Mouse (Mus musculus) lung, postnatal 4 days (tissue): ENCODE measurements at regions not wholly inside any gene's neighbourhood (a gene's known extent, or its start where the extent isn't known, plus 50 kb on each side); places are given as distances from the start of the nearest gene placed in this dataset.

Source experiments
- DNase-seq, 2 experiments: peaks; one replicate each; pipeline ENCODE4 v3.0.0; 2021

GRCm38 (mm10) chr12:25215266-25215665 is 118.3 kb upstream of the Id2 start:
- peak; percentile 69 to 80 for DNase-seq

DNA sequence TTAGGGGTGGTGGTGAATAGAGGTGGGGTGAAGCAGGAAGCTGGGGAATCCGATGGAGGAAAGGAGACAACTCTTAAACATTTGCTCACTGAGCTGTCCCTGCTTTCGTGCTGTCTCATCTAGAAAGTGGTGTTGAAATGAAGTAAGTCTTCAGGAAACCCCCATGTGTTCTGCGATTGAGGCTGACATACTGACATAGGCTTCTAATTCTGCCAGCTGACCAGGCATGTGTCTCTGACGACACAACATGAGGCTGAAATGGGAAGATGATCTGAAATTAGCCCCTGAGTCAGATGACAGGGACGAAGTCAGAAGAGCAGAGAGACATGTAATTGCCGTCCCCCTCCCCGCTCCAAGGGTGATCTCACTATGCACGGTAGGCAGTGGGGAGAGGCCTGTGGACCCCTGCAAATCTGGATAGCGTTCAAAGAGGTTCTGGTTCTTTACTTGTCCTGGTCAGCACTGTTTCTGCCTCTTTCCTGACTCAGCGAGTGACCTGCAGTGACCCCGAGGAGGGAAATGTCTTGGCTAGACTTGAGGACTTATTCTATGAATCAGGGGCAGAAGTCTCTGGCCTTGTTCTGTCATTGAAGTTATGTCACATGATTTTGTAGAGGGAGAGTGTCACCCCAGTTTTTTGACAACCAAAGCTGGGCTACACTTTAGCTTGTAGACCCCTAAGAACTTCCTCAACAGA is 117.0 kb upstream of the Id2 start:
- DNase-seq: no peak

DNA sequence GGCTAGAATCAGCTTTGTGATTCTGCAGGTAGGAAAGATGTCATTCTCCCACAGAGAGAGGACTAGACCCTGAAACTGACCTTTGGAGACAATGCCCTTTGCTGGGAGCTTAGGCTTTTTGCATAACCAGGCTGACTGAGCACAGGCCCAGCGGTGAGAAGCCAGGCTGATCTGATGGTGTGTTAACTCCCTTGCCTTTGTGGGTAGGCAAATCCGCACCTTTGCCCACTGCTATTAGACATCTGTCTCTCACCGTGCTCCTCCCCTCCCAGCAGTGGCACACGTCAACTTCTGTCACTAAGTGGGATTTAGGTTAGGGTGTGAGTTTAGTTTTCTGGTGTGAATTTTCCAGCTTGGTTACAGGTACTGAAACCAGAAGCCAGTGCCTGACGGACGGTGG is 114.4 kb upstream of the Id2 start:
- DNase-seq: no peak

DNA sequence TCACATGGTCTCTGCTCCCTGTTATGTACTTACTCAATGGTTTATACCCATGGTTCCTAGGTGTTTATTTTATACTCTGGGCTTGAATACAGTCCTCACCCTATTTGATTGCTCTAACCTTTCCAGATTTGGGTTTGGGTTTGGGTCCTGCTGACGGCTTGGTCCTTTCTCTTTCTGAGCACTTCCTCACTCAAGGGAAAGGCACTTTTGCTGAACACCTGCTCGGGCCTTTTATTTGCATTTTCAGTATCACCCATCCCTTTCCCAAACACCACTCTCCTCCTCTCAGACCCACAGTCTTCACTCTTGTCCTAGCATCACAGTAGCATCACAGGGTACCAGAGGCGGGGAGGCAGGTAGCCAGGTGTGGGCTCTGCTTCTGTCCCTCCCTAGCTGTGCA is 113.7 kb upstream of the Id2 start:
- DNase-seq: no peak

GRCm38 (mm10) chr12:25209333-25209728 is 112.4 kb upstream of the Id2 start:
- DNase-seq: peak; percentile 78 to 92

DNA sequence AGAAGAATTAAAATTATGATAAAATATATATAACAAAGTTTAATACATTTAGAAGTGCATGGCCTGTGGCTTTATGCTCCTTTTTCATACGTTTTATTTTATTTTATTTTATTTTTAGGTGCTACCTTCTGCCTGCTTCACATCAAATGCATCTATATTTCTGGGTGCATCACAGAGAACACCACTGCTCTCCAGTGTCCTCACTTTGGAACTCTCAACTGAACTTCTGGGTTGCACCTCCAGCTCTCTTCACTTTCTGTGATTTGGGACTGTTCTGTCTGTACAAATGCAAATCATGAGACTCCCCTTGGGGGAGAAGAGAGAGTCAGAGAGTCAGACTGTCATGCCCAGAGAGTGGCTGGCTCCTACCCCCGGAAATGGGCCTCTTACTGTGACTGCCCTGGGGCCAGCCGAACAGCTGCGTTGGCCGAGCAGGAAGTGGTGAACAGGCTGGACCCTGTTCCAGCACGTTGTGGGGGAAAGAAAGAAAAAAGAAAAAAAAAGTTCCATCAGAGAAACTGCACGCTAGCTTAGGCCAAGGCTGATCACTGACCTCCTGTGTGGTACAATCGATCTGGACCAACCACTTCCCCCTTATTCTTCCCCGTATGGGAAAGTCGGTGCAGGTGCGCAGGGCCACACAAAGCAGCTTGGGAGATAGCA is 111.9 kb upstream of the Id2 start:
- DNase-seq: peak; percentile 63 to 73

DNA sequence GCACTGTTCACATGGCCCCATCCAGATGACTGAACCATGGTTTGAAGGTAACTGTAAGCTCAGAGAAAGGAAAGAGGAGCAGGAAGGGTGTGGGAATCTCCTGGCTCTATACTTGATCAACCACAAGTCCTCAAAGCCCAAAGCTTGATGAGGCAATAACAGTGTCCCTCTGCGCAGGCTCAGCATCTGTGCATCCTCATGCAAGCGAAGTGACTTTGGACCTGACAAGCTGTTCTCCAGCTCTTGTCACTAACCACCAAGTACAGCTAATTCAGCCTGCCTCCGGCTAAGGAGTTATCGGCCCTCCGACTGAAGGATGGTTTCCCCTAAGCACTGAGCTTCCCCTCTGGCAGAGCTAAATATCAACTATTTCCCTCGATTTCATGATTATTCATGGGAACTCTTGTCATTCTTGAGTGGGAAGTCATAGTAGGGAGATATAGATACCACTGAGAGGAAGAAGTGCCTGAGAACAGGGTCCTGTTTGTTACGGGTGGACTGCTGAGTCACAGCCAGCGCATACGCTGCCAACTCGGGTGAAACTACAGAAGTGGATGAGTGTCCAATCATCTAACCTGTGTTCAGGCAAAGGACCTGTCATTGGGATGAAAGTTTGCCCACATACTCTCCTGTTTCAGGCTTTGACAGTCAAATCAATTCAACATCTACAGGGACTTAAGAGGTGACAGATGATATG is 106.6 kb upstream of the Id2 start:
- DNase-seq: no peak

DNA sequence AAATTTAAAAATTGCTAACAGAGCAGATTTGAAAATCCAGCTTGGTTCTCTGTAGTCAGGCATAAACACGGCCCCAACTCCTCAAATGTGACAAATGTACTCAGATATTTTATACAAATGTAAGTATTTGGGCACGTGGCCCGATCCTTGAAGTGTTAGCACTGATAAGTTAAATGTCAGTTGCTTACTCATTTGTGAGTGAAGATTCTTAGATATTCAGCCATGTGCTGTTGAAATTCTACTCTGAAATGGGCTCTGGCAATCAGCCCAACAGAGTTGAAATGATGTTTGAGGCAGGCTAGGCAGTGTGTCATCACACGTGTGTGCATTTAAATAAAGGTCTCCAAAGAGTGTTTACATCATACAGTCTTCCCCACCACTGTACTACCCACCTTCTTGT is 103.2 kb upstream of the Id2 start:
- DNase-seq: no peak

- peak in 1 of 2 experiments; percentile 43 for DNase-seq
Observed at GRCm38 (mm10) chr12:25197757-25198156, 100.8 kb upstream of the Id2 start.

DNA sequence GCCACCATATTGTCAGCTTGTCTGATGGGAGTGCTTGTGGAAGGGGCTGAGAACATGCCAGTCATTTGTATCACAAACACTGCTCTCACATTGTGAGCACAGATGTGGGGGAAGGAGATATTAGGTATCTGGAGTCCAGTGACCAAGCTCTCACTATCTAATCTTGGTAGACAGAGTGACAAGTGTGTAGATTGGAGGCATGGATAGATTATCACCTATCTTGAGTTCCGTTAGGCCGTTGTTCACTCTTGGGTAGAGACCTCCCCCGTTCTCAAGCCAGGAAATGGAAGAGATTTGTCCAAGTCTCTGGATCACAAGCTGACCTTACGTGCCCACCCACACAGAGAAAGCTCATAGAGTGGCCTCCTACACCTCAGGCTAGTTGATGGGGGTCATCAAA is 99.1 kb upstream of the Id2 start:
- DNase-seq: no peak

- DNase-seq: no peak
Observed at GRCm38 (mm10) chr12:25192216-25192615, 95.3 kb upstream of the Id2 start.

GRCm38 (mm10) chr12:25190360-25190759 is 93.4 kb upstream of the Id2 start:
- DNase-seq: peak; percentile 47 to 49

DNA sequence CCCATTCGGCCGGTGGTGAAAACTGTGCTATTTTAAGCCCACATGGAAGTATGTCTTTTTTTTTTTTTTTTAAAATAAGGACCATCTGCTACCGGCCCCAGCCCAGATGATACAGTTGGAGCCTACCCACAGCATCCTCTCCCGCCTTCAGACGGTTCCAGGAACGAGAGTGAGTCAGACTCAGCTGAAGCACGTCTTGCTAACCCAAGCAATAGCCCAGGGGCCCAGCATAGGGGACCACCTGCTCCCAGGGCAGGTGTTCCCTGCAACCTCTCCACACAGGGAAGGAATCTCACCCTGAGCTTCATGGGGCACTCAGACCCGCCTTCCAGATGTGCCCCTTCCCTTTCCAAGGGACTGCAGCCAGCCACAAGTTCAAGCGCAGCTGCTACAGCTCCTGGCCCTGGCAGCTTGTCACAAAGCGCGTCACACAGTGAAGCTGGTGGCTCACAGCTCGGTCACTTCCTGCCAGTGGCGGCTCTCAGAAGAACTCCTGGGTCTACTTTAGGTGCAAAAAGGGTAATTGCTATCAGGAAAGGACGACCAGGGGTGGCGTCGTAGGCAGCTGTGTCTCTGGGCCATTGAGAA is 92.3 kb upstream of the Id2 start:
- peak; percentile 38 to 48 for DNase-seq

DNA sequence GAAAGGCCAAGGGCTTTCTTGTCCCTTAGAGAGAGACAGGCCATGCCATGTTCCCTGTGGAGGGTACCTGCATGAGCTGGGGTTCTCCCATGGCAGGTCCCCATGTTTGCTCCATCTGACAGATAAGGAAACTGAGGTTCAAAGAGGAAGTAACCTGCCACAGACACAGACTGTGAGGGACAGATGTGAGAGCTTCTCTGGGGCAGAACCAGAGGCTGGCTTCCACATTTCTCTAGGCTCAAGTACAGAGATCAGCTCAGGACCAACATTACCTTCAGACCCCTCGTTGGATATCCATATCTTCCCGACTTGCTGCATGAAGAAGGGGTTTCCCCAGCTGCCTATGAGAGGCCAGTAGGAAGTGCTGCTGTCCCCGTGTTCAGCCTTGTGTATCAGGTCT is 91.6 kb upstream of the Id2 start:
- no peak for DNase-seq

DNA sequence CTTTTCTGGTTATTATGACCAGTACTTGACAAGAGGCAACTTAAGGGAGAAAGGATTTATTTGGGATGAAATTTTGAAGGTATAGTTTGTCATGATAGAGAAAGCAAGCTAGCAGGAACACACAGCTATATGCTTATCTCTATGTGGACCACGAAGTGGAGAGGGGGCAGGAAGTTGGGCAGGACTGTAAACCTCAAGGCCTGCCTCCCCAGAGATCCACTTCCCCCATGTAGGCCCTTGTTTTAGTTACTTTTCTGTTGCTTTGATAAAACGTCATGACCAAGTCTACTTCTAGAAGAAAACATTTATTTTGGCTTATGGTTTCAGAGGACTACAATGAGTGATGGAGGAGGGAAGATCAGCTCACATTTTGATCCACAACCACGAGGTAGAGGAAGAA is 90.3 kb upstream of the Id2 start:
- DNase-seq: no peak

DNA sequence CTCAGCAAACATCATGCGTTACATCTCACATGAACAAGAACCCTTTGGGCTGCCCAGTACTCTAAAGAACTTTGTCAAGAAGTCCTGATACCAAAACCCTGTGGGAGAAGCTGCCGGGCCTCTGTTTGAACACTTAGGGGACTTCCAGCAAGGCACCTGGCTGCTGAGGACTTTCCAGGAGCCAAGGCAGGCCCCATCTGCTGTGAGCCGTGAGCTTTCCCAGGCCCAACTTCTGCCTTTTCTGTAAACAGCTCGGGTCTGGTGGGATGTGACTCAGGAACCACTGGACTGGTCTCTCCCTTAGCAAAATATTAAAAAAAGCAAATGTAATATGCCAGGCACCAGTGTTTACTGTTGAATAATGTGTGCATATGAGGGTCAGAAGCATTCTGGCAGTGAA is 85.7 kb upstream of the Id2 start:
- DNase-seq: no peak

DNA sequence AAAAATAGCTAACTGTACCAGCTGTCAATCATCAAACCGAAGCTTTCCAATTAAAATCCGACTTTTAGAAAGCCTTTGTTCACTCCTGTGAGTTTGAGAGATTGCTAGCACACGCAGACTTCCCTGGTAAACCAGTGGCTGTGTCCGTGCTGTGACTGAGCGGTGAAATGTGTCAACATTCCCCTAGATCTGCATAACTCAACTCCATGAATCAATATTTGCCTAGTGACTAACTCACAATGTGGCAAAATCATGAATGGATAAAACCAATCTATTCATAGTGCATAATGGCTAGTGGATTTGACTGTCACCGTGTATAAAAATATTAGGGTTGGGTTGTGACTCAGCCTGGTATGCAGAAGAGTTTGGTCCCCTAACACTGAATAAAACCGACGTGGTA is 84.4 kb upstream of the Id2 start:
- DNase-seq: no peak

GRCm38 (mm10) chr12:25180861-25181260 is 83.9 kb upstream of the Id2 start:
- no peak for DNase-seq

DNA sequence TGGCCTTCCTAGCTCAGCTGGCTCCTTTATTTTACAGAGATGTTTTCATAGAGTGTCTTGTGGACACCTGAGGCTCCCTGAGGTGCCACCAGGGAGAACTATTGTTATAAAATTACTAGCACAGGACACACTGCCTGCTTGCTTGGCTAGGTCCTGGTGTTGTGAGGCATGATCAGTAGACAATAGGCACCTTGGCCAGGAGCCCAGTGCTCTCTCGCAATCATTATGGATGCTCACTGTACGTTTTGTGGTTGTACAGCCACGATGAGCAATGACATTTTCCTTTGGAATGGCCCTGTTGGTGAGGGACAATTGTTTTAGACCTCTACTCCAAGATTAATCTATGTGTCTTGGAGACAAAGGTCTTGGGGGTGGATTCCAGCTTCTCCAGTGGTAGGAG is 83.3 kb upstream of the Id2 start:
- DNase-seq: no peak

DNA sequence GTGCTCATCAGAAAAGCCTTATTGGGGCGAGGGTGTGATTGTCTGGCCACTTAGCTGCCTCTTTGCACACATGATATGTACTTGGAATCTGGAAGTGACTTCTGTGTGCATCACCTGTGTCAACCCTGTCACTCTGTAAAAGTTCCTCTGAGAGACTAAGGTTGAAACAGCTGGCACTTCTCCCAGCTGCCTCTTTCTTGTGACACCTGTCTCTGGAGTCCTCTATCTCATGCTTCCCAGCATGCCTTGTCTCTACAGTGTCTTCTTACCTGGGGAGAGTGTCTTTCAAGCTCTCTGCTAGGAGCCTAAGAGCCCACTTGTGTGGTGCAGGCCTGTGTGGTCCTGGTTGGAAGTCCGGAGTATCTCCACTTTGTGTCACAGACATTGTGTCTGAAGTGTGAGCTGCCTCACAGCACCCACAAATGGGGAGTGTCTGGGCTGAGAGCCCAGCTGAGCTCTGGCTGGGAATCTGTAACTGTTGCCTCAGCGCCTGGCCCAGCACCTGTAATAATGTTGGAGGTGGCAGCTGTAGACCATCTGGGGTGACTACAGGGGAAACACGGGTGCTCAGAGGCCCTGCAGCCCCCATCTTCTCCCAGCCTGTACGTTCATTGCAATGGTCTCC is 81.7 kb upstream of the Id2 start:
- no peak for DNase-seq

- peak in 1 of 2 experiments; percentile 18 for DNase-seq
Observed at GRCm38 (mm10) chr12:25177827-25178226, 80.9 kb upstream of the Id2 start.

- DNase-seq: no peak
Observed at GRCm38 (mm10) chr12:25176565-25176964, 79.6 kb upstream of the Id2 start.

DNA sequence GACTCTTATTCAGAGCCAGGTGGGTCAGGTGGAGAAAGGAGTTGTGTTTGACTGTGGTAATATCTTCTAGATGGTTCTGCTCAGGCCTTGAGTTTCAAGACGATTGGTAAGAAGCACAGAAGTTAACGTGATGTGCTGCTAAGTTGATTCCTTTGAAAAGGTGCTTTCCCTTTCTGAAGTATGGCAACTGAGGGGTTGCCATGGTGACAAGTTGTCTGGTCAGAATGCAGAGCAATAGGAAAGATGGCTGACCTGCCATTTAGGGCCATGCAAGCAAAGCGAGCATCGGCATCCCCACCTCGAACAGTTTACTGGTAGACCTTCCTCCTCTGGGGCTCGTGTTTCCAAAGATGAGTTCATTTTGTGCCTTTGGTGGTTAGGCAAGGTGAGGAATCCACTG is 76.1 kb upstream of the Id2 start:
- DNase-seq: no peak
